Mouse (Mus musculus): ENCODE data around the gene Egfl6. TPM values are rescaled to one million over a fixed set of nuclear protein-coding genes. Genes with fewer than 3 reads are reported as not detected.
"Not testable (repeated sequence)": the region's sequence is repeated elsewhere in the genome, so short reads cannot be mapped to it uniquely, and the experiment has no call there.

Gene Egfl6
- polyA plus RNA-seq, 1 experiment from 2014 or later: 0.67 TPM

GRCm38 (mm10) chrX:166528126-166528525, 57.4 kb downstream of the Egfl6 start:
- no peaks in the 10 kb centered on the region for H3K36me3 ChIP-seq (ENCODE audit: control insufficient read depth, insufficient read depth)
- no peaks in the 10 kb centered on the region for H3K9me3 ChIP-seq (replicated peaks; ENCODE audit: control insufficient read depth, low read length)
- no peaks in the 10 kb centered on the region for H3K4me1 ChIP-seq (ENCODE audit: control insufficient read depth, low read depth, low read length)
- no peak for ATAC-seq (ENCODE audit: low read depth)
- H3K4me2 ChIP-seq (ENCODE audit: low read depth, low read length): no peak overlapping the region
- no peak overlapping the region for H3K9ac ChIP-seq (ENCODE audit: low read depth, low read length)
- H3K27ac ChIP-seq (ENCODE audit: low read length): no peak overlapping the region
- no peak overlapping the region for H3K4me3 ChIP-seq (ENCODE audit: low read depth, low read length)
- WGBS (ENCODE audit: insufficient replicate concordance): 59% methylated on average over 3 of the region's 3 CpGs
- H3K27me3 ChIP-seq (ENCODE audit: control insufficient read depth, insufficient read depth, low read depth, low read length): no peaks in the 10 kb centered on the region

GRCm38 (mm10) chrX:166525637-166526315, 59.7 kb downstream of the Egfl6 start:
- 70% methylated on average over 2 of the region's 2 CpGs for WGBS (ENCODE audit: insufficient replicate concordance)
- ATAC-seq (ENCODE audit: low read depth): no peak
- H3K27ac ChIP-seq (ENCODE audit: low read length): no peak overlapping the region

GRCm38 (mm10) chrX:166520782-166521181, 64.7 kb downstream of the Egfl6 start:
- no peak overlapping the region for H3K27ac ChIP-seq (ENCODE audit: low read length)
- H3K4me1 ChIP-seq (ENCODE audit: control insufficient read depth, low read depth, low read length): no peaks in the 10 kb centered on the region
- H3K4me2 ChIP-seq (ENCODE audit: low read depth, low read length): no peak overlapping the region
- no peaks in the 10 kb centered on the region for H3K27me3 ChIP-seq (ENCODE audit: control insufficient read depth, insufficient read depth, low read depth, low read length)
- no peak for ATAC-seq (ENCODE audit: low read depth)
- H3K9me3 ChIP-seq (replicated peaks; ENCODE audit: control insufficient read depth, low read length): no peaks in the 10 kb centered on the region
- 69% methylated on average over 5 of the region's 5 CpGs for WGBS (ENCODE audit: insufficient replicate concordance)
- H3K36me3 ChIP-seq (ENCODE audit: control insufficient read depth, insufficient read depth): no peaks in the 10 kb centered on the region
- H3K4me3 ChIP-seq (ENCODE audit: low read depth, low read length): no peak overlapping the region
- no peak overlapping the region for H3K9ac ChIP-seq (ENCODE audit: low read depth, low read length)

More at GRCm38 (mm10) chrX:166525637-166526315, 59.7 kb downstream of the Egfl6 start:
- no peak overlapping the region for H3K9ac ChIP-seq (ENCODE audit: low read depth, low read length)
- H3K36me3 ChIP-seq (ENCODE audit: control insufficient read depth, insufficient read depth): no peaks in the 10 kb centered on the region
- H3K4me2 ChIP-seq (ENCODE audit: low read depth, low read length): no peak overlapping the region
- H3K9me3 ChIP-seq (replicated peaks; ENCODE audit: control insufficient read depth, low read length): no peaks in the 10 kb centered on the region
- H3K4me1 ChIP-seq (ENCODE audit: control insufficient read depth, low read depth, low read length): no peaks in the 10 kb centered on the region
- H3K27me3 ChIP-seq (ENCODE audit: control insufficient read depth, insufficient read depth, low read depth, low read length): no peaks in the 10 kb centered on the region
- H3K4me3 ChIP-seq (ENCODE audit: low read depth, low read length): no peak overlapping the region

- Histone ChIP-seq H3K36me3 (ENCODE audit: control insufficient read depth, insufficient read depth) (no peaks in the 10 kb centered on the region), H3K4me2 (ENCODE audit: low read depth, low read length) (no peak within 1 kb of the TSS), H3K9ac (ENCODE audit: low read depth, low read length) (no peak within 1 kb of the TSS), H3K4me3 (ENCODE audit: low read depth, low read length) (no peak within 1 kb of the TSS), H3K4me1 (ENCODE audit: control insufficient read depth, low read depth, low read length) (peaks cover 7% of the 10 kb centered on the region), H3K27ac (ENCODE audit: low read length) (no peak within 1 kb of the TSS), H3K27me3 (ENCODE audit: control insufficient read depth, insufficient read depth, low read depth, low read length) (no peaks in the 10 kb centered on the region), H3K9me3 (replicated peaks; ENCODE audit: control insufficient read depth, low read length) (no peaks in the 10 kb centered on the region)
- 64% methylated on average over 16 of the region's 16 CpGs for WGBS (ENCODE audit: insufficient replicate concordance)
- no peak for ATAC-seq (ENCODE audit: low read depth)
These were observed 67.2 kb downstream of the Egfl6 start, which contains the start of gene Tceanc for GRCm38 (mm10) chrX:166518345-166518744. Gene Tceanc, minus strand, starts transcription at chrX:166518567.

GRCm38 (mm10) chrX:166516631-166517030, 68.9 kb downstream of the Egfl6 start:
- ATAC-seq (ENCODE audit: low read depth): no peak
- Histone ChIP-seq H3K36me3 (ENCODE audit: control insufficient read depth, insufficient read depth) (no peaks in the 10 kb centered on the region), H3K4me2 (ENCODE audit: low read depth, low read length) (no peak overlapping the region), H3K4me1 (ENCODE audit: control insufficient read depth, low read depth, low read length) (peaks cover 7% of the 10 kb centered on the region), H3K27ac (ENCODE audit: low read length) (no peak overlapping the region), H3K9ac (ENCODE audit: low read depth, low read length) (no peak overlapping the region), H3K27me3 (ENCODE audit: control insufficient read depth, insufficient read depth, low read depth, low read length) (no peaks in the 10 kb centered on the region), H3K4me3 (ENCODE audit: low read depth, low read length) (no peak overlapping the region), H3K9me3 (replicated peaks; ENCODE audit: control insufficient read depth, low read length) (no peaks in the 10 kb centered on the region)
- 58% methylated on average over 1 of the region's 1 CpGs for WGBS (ENCODE audit: insufficient replicate concordance)

- Histone ChIP-seq H3K4me3 (ENCODE audit: low read depth, low read length) (no peak overlapping the region), H3K4me1 (ENCODE audit: control insufficient read depth, low read depth, low read length) (peaks cover 7% of the 10 kb centered on the region), H3K27ac (ENCODE audit: low read length) (no peak overlapping the region), H3K36me3 (ENCODE audit: control insufficient read depth, insufficient read depth) (no peaks in the 10 kb centered on the region), H3K4me2 (ENCODE audit: low read depth, low read length) (no peak overlapping the region), H3K27me3 (ENCODE audit: control insufficient read depth, insufficient read depth, low read depth, low read length) (no peaks in the 10 kb centered on the region), H3K9ac (ENCODE audit: low read depth, low read length) (no peak overlapping the region), H3K9me3 (replicated peaks; ENCODE audit: control insufficient read depth, low read length) (no peaks in the 10 kb centered on the region)
- ATAC-seq (ENCODE audit: low read depth): no peak
- 57% methylated on average over 3 of the region's 3 CpGs for WGBS (ENCODE audit: insufficient replicate concordance)
These were observed 69.6 kb downstream of the Egfl6 start for GRCm38 (mm10) chrX:166515923-166516322.

GRCm38 (mm10) chrX:166514035-166514434, 71.5 kb downstream of the Egfl6 start:
- H3K9ac ChIP-seq (ENCODE audit: low read depth, low read length); H3K9me3 ChIP-seq (replicated peaks; ENCODE audit: control insufficient read depth, low read length); H3K4me1 ChIP-seq (ENCODE audit: control insufficient read depth, low read depth, low read length); ATAC-seq (ENCODE audit: low read depth); H3K27me3 ChIP-seq (ENCODE audit: control insufficient read depth, insufficient read depth, low read depth, low read length); H3K36me3 ChIP-seq (ENCODE audit: control insufficient read depth, insufficient read depth); H3K27ac ChIP-seq (ENCODE audit: low read length): not testable (repeated sequence)
- Histone ChIP-seq H3K4me2 (ENCODE audit: low read depth, low read length) (peak overlapping the region; percentile 42), H3K4me3 (ENCODE audit: low read depth, low read length) (peak overlapping the region; percentile 17; the same call in 1 of the 2 replicates)
- 24% methylated on average over 12 of the region's 12 CpGs for WGBS (ENCODE audit: insufficient replicate concordance)

GRCm38 (mm10) chrX:166512071-166512470, 73.4 kb downstream of the Egfl6 start:
- ATAC-seq (ENCODE audit: low read depth): no peak
- no peaks in the 10 kb centered on the region for H3K27me3 ChIP-seq (ENCODE audit: control insufficient read depth, insufficient read depth, low read depth, low read length)
- peak overlapping the region; percentile 48; the same call in 1 of the 2 replicates for H3K27ac ChIP-seq (ENCODE audit: low read length)
- H3K9ac ChIP-seq (ENCODE audit: low read depth, low read length): no peak overlapping the region
- no peak overlapping the region for H3K4me3 ChIP-seq (ENCODE audit: low read depth, low read length)
- peaks cover 7% of the 10 kb centered on the region for H3K4me1 ChIP-seq (ENCODE audit: control insufficient read depth, low read depth, low read length)
- WGBS (ENCODE audit: insufficient replicate concordance): 45% methylated on average over 4 of the region's 4 CpGs
- H3K36me3 ChIP-seq (ENCODE audit: control insufficient read depth, insufficient read depth): no peaks in the 10 kb centered on the region
- no peak overlapping the region for H3K4me2 ChIP-seq (ENCODE audit: low read depth, low read length)
- H3K9me3 ChIP-seq (replicated peaks; ENCODE audit: control insufficient read depth, low read length): no peaks in the 10 kb centered on the region

GRCm38 (mm10) chrX:166511107-166511506, 74.4 kb downstream of the Egfl6 start:
- no peaks in the 10 kb centered on the region for H3K36me3 ChIP-seq (ENCODE audit: control insufficient read depth, insufficient read depth)
- peaks cover 7% of the 10 kb centered on the region for H3K4me1 ChIP-seq (ENCODE audit: control insufficient read depth, low read depth, low read length)
- no peak overlapping the region for H3K27ac ChIP-seq (ENCODE audit: low read length)
- no peak for ATAC-seq (ENCODE audit: low read depth)
- peak overlapping the region; percentile 55; the same call in 1 of the 2 replicates for H3K4me2 ChIP-seq (ENCODE audit: low read depth, low read length)
- no peaks in the 10 kb centered on the region for H3K27me3 ChIP-seq (ENCODE audit: control insufficient read depth, insufficient read depth, low read depth, low read length)
- no peak overlapping the region for H3K9ac ChIP-seq (ENCODE audit: low read depth, low read length)
- H3K9me3 ChIP-seq (replicated peaks; ENCODE audit: control insufficient read depth, low read length): no peaks in the 10 kb centered on the region
- H3K4me3 ChIP-seq (ENCODE audit: low read depth, low read length): no peak overlapping the region

Measured in liver, embryonic 16.5 days (tissue).